Mouse (Mus musculus): ENCODE results near the gene C2cd4a. TPM values are rescaled to one million over a fixed set of nuclear protein-coding genes. Genes with fewer than 3 reads are reported as not detected.

The C2cd4a gene
- polyA plus RNA-seq, 2 experiments = 1.5 to 4.4 TPM

- H3K4me1 ChIP-seq (replicated peaks; ENCODE audit: control insufficient read depth in 2 of 2, insufficient read depth in 2 of 2, low read length in 1 of 2) = peaks cover 32 to 43% of the 10 kb centered on the region in 2 experiments
- H3K9me3 ChIP-seq (ENCODE audit: control insufficient read depth, low read length) = no peaks in the 10 kb centered on the region
- H3K36me3 ChIP-seq (replicated peaks; ENCODE audit: control insufficient read depth, insufficient read depth, low read depth) = no peaks in the 10 kb centered on the region; the same call in none of the 2 replicates
- DNase-seq (ENCODE audit: low read depth in 3 of 3, low spot score in 3 of 3) (peak in 1 of 3 experiments; percentile 64), ATAC-seq (ENCODE audit: insufficient read depth) (peak; percentile 85)
- TF ChIP-seq EP300 (IDR thresholded peaks at IDR 0.05; ENCODE audit: low read depth) = peak; percentile 92
- no peak for TF ChIP-seq CTCF (IDR thresholded peaks at IDR 0.05; ENCODE audit: low read depth)
- peak overlapping the region; percentile 34 for H3K27ac ChIP-seq
- no peaks in the 10 kb centered on the region for H3K27me3 ChIP-seq (ENCODE audit: control insufficient read depth, insufficient read depth, low read length)
- WGBS (ENCODE audit: insufficient replicate concordance) = 19% methylated on average over 5 of the region's 5 CpGs
- H3K4me3 ChIP-seq (ENCODE audit: insufficient read depth in 1 of 2, low read depth in 2 of 2, low read length in 2 of 2) = no peak overlapping the region
- peak overlapping the region; percentile 47 for H3K4me2 ChIP-seq (ENCODE audit: low read depth)
- H3K9ac ChIP-seq (replicated peaks) = no peak overlapping the region
These were observed 31.2 kb upstream of the C2cd4a start for GRCm38 (mm10) chr9:67863332-67863731.

- Histone ChIP-seq H3K4me3 (ENCODE audit: insufficient read depth in 1 of 2, low read depth in 2 of 2, low read length in 2 of 2) (no peak overlapping the region), H3K4me2 (ENCODE audit: low read depth) (peak overlapping the region; percentile 16; the same call in 1 of the 2 replicates), H3K9ac (replicated peaks) (no peak overlapping the region), H3K36me3 (replicated peaks; ENCODE audit: control insufficient read depth, insufficient read depth, low read depth) (peaks cover 12% of the 10 kb centered on the region), H3K27ac (peak overlapping the region; percentile 55), H3K9me3 (ENCODE audit: control insufficient read depth, low read length) (no peaks in the 10 kb centered on the region), H3K4me1 (replicated peaks; ENCODE audit: control insufficient read depth in 2 of 2, insufficient read depth in 2 of 2, low read length in 1 of 2) (peaks cover 32 to 36% of the 10 kb centered on the region in 2 experiments), H3K27me3 (ENCODE audit: control insufficient read depth, insufficient read depth, low read length) (no peaks in the 10 kb centered on the region)
- DNase-seq (ENCODE audit: low read depth in 3 of 3, low spot score in 3 of 3) = no peak
- WGBS (ENCODE audit: insufficient replicate concordance) = 25% methylated on average over 2 of the region's 2 CpGs
- ATAC-seq (ENCODE audit: insufficient read depth) = peak; percentile 46
- TF ChIP-seq EP300 (IDR thresholded peaks at IDR 0.05; ENCODE audit: low read depth) (peak; percentile 58), CTCF (IDR thresholded peaks at IDR 0.05; ENCODE audit: low read depth) (no peak)
These were observed 28.1 kb upstream of the C2cd4a start for GRCm38 (mm10) chr9:67860273-67860672.

- Histone ChIP-seq H3K9ac (replicated peaks) (no peak overlapping the region), H3K36me3 (replicated peaks; ENCODE audit: control insufficient read depth, insufficient read depth, low read depth) (peaks cover 13% of the 10 kb centered on the region), H3K4me2 (ENCODE audit: low read depth) (no peak overlapping the region), H3K27ac (no peak overlapping the region), H3K9me3 (ENCODE audit: control insufficient read depth, low read length) (no peaks in the 10 kb centered on the region), H3K4me3 (ENCODE audit: insufficient read depth in 1 of 2, low read depth in 2 of 2, low read length in 2 of 2) (no peak overlapping the region), H3K27me3 (ENCODE audit: control insufficient read depth, insufficient read depth, low read length) (no peaks in the 10 kb centered on the region), H3K4me1 (replicated peaks; ENCODE audit: control insufficient read depth in 2 of 2, insufficient read depth in 2 of 2, low read length in 1 of 2) (peaks cover 9 to 20% of the 10 kb centered on the region in 2 experiments)
- DNase-seq (ENCODE audit: low read depth in 3 of 3, low spot score in 3 of 3) (no peak), ATAC-seq (ENCODE audit: insufficient read depth) (peak; percentile 53; the same call in 1 of the 2 replicates)
- TF ChIP-seq EP300 (IDR thresholded peaks at IDR 0.05; ENCODE audit: low read depth) = no peak
- peak; percentile 70 for TF ChIP-seq CTCF (IDR thresholded peaks at IDR 0.05; ENCODE audit: low read depth)
- WGBS (ENCODE audit: insufficient replicate concordance) = 65% methylated on average over 4 of the region's 4 CpGs
These were observed 19.0 kb upstream of the C2cd4a start for GRCm38 (mm10) chr9:67851150-67851549.

- peaks cover 9% of the 10 kb centered on the region for H3K36me3 ChIP-seq (replicated peaks; ENCODE audit: control insufficient read depth, insufficient read depth, low read depth)
- no peaks in the 10 kb centered on the region for H3K9me3 ChIP-seq (ENCODE audit: control insufficient read depth, low read length)
- no peak for TF ChIP-seq EP300 (IDR thresholded peaks at IDR 0.05; ENCODE audit: low read depth)
- TF ChIP-seq CTCF (IDR thresholded peaks at IDR 0.05; ENCODE audit: low read depth) = no peak
- 83% methylated on average over 3 of the region's 3 CpGs for WGBS (ENCODE audit: insufficient replicate concordance)
- no peak overlapping the region for H3K4me3 ChIP-seq (ENCODE audit: insufficient read depth in 1 of 2, low read depth in 2 of 2, low read length in 2 of 2)
- DNase-seq (ENCODE audit: low read depth in 3 of 3, low spot score in 3 of 3) = no peak
- peaks cover 9 to 27% of the 10 kb centered on the region in 2 experiments for H3K4me1 ChIP-seq (replicated peaks; ENCODE audit: control insufficient read depth in 2 of 2, insufficient read depth in 2 of 2, low read length in 1 of 2)
- H3K9ac ChIP-seq (replicated peaks) = no peak overlapping the region; the same call in 1 of the 2 replicates
- ATAC-seq (ENCODE audit: insufficient read depth) = no peak
- no peak overlapping the region; the same call in 1 of the 2 replicates for H3K27ac ChIP-seq
- no peak overlapping the region for H3K4me2 ChIP-seq (ENCODE audit: low read depth)
- no peaks in the 10 kb centered on the region for H3K27me3 ChIP-seq (ENCODE audit: control insufficient read depth, insufficient read depth, low read length)
These were observed 17.7 kb upstream of the C2cd4a start for GRCm38 (mm10) chr9:67849846-67850245.

GRCm38 (mm10) chr9:67849397-67849796 is 17.3 kb upstream of the C2cd4a start:
- peaks cover 6% of the 10 kb centered on the region for H3K36me3 ChIP-seq (replicated peaks; ENCODE audit: control insufficient read depth, insufficient read depth, low read depth)
- H3K27ac ChIP-seq = no peak overlapping the region
- no peak overlapping the region for H3K4me2 ChIP-seq (ENCODE audit: low read depth)
- WGBS (ENCODE audit: insufficient replicate concordance) = 75% methylated on average over 12 of the region's 12 CpGs
- no peak overlapping the region for H3K4me3 ChIP-seq (ENCODE audit: insufficient read depth in 1 of 2, low read depth in 2 of 2, low read length in 2 of 2)
- DNase-seq (ENCODE audit: low read depth in 3 of 3, low spot score in 3 of 3) (no peak), ATAC-seq (ENCODE audit: insufficient read depth) (no peak)
- TF ChIP-seq EP300 (IDR thresholded peaks at IDR 0.05; ENCODE audit: low read depth) (no peak), CTCF (IDR thresholded peaks at IDR 0.05; ENCODE audit: low read depth) (no peak)
- no peaks in the 10 kb centered on the region for H3K9me3 ChIP-seq (ENCODE audit: control insufficient read depth, low read length)
- peaks cover 12 to 32% of the 10 kb centered on the region in 2 experiments for H3K4me1 ChIP-seq (replicated peaks; ENCODE audit: control insufficient read depth in 2 of 2, insufficient read depth in 2 of 2, low read length in 1 of 2)
- no peaks in the 10 kb centered on the region for H3K27me3 ChIP-seq (ENCODE audit: control insufficient read depth, insufficient read depth, low read length)
- no peak overlapping the region for H3K9ac ChIP-seq (replicated peaks)

All from liver, embryonic 14.5 days (tissue).